Mouse (Mus musculus) adrenal gland, adult 2 months (tissue): ENCODE results near the gene Kcnj14. TPM values are rescaled to one million over a fixed set of nuclear protein-coding genes. Genes with fewer than 3 reads are reported as not detected.

Source experiments
- DNase-seq: peaks from one replicate; pipeline ENCODE4 v3.0.0; 2021
- polyA plus RNA-seq: library from polyadenylated mRNA; depleted of rRNA; stranded (reverse); fragments of >200 nt; gene quantifications from 2 replicates; pipeline ENCODE4 v1.2.3, GENCODE M21; 2012
- total RNA-seq, 2 experiments: library from RNA; stranded (reverse); gene quantifications; 2 replicates each; pipeline ENCODE4 v1.2.3; 2021

Kcnj14 gene
- total and polyA plus RNA-seq, 3 experiments = 0.20 to 1.8 TPM; not detected in 1

DNA sequence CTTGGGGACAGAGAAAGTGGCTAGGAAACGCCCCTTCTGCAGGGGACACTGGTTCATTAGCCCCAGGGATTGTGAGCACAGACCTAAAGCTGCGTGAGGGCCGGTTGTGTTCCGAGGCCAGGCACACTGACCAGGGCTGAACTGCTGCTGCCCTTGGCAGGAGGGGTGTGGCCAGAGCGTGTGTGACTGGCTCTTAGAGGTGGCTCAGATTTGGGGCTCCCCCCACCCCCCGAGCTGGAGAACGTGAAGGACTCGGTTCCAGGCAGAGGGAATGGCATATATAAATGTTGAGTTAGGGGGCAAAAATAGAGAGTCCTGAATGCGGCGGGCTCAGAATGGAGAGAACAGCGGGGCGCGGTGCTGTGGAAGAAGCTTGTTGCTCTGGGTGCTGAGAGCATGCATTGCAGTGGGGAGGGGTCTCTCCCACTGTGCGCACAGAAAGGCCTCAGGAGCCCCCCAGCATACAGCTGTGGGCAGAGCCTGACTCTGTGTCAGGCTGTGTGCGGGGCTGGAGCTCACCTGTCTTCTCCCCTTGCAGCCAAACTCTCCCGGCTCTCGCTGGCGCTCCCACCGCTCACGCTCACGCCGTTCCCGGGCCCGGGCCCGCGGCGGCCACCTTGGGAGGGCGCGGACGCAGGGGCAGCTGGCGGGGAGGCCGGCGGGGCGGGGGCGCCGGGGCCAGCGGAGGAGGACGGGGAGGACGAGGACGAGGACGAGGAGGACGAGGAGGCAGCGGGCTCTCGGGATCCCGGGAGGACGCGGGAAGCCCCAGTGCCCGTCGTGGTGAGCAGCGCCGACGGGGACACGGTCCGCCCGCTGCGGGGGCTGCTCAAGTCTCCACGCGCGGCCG, 26.7 kb downstream of the Kcnj14 start:
- peak; percentile 63 for DNase-seq

DNA sequence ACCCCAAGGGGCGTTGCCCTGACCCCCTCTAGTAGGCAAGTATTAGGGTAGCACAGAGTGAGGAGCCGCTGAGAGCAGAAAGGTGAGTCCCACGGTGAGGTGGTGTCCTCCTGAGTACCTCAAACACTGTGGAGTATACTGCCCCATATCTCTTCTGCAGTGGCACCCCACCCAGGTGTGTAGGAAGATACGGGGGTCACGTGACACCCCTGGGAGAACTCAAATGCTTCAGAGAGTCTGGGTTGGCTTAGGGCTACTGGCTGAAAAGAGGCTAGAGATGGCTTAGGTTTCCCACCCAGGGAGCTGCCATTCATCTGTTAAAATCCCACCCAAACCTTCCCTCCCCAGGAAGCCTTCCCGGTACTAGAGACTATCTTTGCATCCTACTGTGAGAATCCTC, 27.6 kb downstream of the Kcnj14 start:
- DNase-seq = no peak

DNA sequence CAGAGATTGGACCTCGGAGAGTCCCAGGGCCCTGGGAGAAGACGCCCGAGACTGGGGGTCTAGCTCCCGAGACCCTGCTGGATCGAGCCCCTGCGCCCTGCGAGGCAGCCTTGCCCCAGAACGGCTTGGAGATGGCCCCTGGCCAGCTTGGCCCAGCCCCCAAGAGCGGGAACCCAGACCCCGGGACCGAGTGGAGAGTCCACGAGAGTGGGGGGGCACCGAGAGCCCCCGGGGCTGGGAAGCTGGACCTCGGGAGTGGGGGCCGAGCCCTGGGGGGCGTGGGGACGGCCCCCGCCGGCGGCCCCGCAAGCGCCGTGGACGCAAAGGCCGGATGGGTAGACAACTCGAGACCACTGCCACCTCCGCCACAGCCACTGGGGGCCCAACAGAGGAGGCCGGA, 29.6 kb downstream of the Kcnj14 start:
- DNase-seq = no peak

DNA sequence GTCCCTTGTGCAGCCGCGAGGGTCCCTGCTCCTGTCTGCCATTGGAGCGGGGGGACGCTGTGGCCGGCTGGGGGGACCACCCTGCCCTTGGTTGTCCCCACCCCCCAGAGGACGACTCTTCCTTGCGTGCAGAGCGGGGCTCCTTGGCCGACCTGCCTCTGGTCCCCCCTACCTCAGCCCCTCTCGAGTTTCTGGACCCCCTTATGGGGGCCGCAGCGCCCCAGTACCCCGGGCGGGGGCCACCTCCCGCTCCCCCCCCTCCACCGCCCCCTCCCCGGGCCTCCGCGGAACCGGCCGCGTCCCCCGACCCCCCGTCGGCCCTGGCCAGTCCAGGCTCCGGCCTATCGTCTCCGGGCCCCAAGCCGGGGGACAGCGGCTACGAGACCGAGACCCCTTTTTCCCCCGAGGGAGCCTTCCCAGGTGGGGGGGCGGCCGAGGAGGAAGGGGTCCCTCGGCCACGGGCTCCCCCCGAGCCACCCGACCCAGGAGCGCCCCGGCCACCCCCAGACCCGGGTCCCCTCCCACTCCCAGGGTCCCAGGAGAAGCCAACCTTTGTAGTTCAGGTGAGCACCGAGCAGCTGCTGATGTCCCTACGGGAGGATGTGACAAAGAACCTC, 30.5 kb downstream of the Kcnj14 start:
- DNase-seq = no peak

DNA sequence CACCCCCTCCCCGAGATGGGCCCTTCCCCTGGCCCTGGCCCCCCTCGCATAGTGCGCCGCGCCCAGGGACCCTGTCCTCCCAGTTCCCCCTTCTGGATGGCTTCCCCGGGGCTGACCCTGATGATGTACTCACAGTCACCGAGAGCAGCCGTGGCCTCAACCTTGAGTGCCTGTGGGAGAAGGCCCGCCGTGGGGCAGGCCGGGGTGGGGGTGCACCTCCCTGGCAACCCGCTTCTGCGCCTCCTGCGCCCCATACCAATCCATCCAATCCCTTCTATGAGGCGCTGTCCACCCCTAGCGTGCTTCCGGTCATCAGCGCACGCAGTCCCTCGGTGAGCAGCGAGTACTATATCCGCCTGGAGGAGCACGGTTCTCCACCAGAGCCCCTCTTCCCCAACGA, 31.3 kb downstream of the Kcnj14 start:
- DNase-seq = peak; percentile 44

DNA sequence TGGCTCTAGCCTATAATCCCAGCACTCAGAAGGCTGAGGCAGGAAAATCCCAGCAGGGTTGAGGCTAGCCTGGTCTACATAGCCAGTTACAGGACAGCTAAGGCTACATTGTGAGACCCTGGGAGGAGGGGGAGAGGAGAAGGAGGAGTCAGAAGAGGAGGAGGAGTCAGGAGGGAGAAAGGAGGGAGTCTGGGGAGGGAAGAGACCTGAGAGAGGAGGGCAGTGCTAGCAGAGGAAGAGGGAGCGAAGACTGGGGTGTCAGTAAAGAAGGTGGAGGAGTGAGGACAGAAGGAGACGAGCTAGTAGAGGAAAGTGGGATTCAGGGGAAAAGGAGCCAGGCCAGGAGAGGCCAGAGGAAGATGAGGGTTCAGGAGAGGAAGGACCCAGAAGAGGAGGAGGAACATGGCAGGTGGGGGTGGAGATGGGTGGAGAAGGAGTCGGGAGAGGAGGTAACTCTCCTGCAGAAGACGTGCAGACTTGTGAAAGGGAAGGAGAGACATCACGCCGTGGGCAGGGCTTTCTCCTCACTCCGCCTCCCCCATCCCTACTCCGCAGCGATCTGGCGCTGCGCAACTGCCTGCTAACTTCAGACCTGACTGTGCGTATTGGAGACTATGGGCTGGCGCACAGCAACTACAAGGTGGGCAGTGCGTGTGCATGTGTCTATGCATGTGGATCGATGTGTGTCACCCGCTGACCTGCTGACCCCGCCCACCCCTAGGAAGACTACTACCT, 32.7 kb downstream of the Kcnj14 start:
- no peak for DNase-seq

DNA sequence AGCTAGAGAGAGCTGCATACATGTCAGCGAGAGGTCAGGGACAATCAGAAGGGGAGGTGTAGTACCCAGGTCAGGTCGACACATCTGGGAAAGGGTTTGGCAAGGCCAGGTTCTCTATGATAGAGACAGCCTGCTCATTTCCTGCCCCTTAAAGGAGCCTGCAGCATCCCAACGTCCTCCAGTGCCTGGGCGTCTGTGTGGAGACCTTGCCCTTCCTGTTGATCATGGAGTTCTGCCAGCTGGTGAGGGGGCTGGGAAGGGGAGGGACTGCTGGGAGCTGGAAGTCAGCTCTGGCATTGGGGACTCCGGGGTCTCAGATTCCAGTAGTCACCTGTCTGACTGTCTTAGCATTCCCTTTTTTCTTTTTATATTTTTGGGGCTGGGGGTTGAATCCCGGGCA, 33.9 kb downstream of the Kcnj14 start:
- peak; percentile 58 for DNase-seq

DNA sequence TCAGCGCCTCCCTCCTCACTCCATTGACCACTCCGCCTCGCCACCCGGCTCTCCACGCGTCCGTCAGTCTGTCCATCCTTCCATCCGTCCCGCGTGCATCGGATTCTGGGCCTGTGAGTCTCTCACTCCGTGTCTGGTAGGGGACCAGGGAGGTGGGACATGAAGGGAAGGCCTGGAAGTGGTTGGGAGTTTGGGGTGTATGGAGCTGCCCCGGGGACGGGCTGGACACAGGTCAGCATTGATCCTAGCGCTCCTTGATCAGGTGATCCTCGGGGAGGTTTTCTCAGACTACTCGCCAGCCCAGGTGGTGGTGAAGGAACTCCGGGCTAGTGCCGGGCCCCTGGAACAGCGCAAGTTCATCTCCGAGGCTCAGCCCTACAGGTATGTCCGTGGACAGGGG, 36.9 kb downstream of the Kcnj14 start:
- no peak for DNase-seq

DNA sequence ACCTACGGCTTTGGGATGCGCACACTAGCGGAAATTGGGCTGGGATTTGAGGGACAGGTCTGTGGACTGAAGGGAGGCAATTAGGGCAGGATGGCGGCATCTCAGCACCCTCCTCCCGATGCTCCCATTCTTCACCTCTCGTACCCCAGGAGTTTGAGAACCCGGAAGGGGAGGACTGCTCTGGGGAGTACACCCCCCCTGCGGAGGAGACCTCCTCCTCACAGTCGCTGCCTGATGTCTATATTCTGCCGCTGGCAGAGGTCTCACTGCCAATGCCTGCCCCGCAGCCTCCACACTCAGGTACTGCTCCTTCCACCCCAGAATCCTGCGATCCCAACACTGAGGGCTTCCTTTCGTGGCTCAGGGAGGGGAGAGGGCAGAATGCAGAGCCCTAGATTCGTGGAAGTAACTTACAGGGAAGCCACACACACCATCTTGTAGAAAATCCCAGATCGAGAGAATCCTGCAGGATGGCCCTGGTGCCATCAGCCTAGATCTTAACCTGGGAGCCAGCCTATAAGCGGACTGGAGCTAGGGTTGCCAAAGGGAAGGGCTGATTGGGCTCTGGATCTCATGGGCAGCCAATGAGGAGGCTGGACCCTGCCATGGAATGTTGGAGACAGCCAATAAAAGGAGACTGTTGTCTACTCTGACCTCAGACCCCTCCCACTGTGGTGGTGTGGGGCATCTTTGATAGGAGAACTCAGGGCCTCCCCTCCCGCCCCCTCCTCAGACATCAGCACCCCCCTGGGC, 37.7 kb downstream of the Kcnj14 start:
- DNase-seq = no peak

DNA sequence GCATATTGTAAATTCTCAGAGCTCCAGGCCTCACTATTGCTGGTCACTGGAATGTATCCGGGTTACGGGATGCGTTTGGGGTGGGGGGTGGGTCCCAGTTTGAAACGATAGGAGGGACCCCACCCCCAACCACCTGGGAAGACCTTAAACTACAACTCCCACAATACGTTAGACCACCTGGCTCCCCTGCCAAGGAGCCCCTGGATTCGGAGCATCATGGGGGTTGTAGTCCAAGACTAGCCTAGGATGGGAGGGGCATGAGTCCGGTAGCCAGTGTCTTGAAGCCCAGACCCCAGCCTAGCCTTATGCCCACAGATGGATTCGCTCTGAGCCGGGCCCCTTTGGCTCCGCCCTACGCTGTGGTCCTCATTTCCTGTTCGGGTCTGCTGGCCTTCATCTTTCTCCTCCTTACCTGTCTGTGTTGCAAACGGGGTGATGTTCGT, 38.4 kb downstream of the Kcnj14 start:
- DNase-seq = no peak

DNA sequence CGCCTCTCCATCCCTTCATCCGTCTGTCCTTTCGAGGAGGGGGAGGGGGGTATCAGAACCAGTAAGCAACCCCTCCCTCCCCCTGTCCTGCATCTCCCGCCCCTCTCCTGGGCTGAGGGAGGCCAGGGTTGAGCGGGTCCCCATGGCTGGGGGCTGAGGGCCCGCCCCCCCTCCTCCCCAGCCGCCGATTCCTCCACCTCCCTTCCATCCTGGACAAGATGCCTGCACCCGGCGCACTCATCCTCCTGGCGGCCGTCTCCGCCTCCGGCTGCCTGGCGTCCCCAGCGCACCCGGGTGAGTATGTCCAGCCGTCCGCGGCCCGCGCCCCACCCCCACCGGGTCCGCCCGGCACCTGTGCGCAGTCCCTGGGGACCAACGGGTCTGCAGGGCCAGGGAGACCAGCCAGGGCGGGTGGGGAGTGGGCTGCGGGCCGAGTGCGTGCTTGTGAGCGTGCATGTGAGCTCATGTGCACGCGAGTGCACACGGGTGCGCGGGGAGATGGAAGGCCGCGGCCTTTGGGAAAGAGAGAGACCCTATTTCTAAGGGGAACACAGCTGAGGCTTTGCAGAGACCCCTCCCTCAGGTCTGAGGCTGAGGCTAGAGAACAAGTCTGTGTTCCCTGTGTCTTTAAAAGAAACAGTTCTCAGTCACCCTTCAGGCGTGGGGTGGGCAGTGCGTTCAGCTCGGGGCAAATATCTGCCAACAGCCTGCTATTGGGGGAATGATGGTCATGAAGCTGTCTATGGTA, 39.0 kb downstream of the Kcnj14 start:
- DNase-seq = no peak

DNA sequence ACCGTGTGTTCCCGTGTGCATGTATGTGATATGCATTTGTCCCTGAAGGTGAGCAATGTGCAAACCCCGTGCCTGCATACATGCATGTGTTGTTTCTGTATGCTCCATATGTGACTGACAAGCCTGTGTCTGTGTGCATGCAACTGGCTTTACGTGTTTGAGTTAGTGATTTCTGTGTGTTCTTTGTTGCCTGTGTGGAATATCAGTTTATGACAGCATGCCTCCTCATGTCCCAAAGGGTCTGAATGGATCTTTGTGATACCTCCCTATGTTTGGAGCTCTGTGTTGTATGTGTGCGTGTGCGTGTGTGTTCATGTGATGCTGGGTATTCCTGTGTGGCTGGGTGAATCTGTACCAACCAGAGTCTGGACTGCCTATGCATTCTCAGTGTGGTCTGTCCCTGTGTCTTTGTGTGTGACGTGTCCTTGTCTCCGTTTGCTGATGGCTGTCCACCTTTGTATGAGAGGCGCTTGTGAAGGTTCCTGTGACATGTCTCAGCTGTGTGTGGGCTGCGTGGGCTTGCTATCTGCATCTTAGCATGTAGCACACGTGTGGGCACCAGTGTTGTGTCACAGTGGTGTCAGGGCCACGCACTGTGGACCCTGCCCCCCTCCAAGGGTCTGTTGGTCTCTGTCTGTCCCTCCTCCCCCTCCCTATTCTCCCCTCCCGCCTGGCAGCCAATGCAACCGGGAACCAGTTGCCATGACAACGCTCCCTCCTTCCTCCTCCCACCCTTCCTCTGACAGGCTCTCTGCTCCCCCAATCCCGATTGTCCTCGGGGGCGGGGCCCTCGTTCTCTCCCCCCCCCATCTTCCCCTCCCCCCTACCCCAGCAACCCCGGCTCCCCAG, 39.8 kb downstream of the Kcnj14 start, which contains the start of gene Sult2b1:
Gene Sult2b1, minus strand, starts transcription at position 146 of the 849 bp plus-strand sequence.
- peak; percentile 65 for DNase-seq

DNA sequence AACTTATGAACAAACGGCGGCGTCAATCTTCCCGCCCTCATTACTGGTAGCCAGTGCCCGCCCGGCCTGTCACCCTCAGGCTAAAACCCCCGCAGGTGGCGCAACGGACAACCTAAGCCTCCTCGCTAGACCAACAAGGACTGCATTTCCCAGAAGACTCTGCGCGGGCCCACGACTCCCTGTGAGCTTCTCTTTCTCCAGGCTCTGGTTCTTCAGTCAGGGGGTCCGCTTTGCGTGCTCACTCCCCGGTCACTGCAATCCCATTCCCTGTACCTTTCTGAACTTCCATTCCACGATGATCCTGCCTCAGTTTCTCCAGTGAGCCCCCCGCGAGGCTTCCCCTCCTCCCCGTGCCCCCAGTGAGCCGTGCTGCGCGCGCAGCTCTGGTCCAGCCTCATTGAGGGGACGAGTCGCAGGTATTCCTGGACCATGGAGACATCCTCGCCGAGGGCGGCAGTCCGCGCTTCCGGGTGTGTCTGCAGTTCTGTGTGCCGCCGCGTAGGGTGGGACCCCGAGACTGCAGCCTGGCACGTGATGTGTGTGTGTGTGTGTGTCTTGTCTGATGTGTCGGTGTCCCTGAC, 41.0 kb downstream of the Kcnj14 start, which contains the start of gene Lmtk3:
Gene Lmtk3, plus strand, starts transcription at position 228 of the 581 bp plus-strand sequence.
- peak; percentile 72 for DNase-seq

DNA sequence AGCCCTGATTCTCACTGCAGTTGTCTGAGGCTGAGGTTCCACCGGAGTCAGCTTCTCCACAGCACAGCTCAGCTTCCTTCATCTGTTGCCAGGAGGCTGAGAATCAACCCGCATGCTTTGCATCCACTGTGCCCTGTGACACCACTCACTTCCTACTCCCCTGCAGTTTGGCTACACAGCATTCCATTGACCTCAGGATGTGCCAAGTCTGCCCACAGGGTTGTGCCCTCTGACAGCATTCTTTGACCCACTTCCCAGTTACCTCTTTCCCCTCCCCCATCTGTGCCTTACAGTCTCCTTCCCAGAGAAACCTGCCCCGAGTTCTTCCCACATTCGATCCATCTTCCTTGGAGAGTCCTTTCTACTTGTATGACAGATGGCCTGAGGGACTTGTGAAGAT, 42.3 kb downstream of the Kcnj14 start:
- no peak for DNase-seq

DNA sequence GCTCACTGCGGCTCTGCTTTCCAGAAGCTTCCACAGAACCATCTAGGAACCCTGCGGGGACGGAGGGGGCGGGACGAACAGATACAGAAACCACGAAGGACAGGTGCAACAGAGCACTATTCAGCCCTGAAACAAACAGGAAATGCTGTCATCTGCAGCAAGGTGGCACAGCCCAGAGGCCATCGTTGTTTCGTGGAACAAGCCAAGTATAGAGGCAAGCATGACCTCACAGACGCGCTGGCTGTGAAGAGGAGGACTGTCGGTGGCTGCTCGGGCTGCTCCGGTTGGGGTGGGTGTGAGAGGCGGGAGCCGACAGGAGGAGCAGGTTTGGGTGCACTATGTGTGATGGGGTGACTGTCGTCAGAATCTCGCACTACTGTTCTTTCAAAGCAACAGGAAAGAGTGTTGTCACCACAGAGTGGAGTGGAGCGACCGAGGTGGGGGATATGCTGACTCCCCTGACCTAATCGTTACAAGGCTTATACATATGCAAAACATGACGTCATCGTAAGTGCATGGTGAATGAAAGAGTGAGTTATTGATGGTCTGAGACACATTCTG, 45.4 kb downstream of the Kcnj14 start:
- no peak for DNase-seq

DNA sequence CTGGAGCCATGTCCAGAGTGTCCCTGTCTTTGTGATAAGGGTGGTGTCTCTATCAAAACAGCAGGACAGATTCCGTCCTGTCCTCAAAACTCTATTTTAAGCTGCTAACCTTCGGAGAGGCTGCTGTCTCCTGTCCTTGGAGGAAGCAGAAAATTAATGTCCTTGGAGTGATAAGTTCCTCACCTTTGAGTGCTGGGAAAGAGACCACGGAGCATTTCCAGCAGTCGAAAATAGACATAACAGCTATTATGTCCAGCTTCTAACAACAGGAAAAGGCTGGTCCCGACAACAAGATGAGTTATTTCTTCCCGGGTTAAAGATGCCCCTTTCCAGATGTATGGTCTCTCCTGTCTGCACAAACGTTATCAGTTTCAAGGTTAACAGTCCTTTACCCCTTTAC, 49.3 kb downstream of the Kcnj14 start:
- DNase-seq = no peak

DNA sequence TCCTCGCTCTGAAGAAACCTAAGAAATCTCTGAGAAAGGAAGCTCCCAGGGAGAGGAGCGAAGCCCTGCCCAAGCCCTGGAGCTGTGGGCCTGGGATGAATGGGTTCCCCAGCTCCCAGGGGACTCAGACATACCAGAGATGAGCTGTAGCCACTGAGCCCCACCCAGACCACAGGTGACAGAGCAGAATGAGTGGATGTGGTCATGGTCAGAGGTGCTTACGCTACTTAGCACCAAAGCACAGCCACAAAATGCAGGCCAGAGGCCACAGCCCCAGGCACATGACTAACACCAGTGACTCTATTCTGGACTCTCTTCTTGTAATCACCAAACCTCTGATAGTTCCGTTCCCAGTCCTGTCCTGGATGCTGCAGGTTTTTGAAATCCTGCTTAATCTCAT, 53.5 kb downstream of the Kcnj14 start:
- DNase-seq = no peak

DNA sequence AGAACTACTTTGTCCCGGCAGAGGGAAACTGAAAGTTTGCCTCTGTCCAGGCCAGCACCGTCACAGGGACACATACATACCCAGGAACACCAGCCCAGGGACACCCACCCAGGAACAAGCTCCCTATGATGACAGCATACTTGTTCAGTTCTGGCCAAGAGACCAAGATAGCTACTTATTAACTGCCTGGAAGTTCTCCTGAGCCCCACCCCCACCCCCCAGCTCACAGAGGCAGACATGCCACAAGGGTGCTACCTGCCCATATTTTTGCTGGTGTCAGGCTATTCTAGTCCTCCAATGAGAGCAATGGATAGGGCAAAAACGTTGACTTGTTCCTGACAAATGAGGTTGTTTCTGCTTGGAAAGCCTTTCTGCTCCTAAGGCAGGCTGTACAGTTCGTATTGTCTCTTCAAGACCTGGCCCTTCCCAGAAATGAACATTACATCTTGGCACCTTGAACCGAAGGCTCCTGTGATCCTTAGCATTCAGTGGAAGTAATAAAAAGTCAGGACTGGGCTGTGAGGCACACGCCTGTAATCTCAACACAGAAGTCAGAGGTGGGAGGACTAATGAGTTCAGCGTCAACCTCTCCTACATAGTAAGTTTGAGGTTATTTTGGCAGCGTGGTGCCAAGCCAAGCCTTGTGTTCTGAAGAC, 54.0 kb downstream of the Kcnj14 start:
- DNase-seq = no peak

DNA sequence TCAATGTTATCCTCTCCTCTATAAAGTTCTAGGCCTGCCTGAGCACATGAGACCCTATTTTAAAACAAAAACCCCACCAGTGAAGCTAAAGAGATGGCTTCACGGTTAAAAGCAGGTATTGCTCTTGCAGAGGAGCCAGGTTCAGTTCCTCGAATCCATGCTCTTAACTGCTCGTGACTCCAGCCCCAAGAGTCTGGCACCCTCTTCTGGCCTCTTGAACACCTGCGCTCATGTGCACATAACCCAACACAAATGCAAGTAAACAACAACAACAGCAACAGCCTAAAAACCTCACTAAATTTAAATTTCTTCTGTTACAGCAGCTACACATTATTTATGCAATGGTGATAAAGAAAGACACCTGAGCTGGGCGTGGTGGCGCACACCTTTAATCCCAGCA, 57.1 kb downstream of the Kcnj14 start:
- DNase-seq = no peak
